Mouse (Mus musculus) left cerebral cortex, postnatal 4 days (tissue): ENCODE results near the gene Ctla4. TPM values are rescaled to one million over a fixed set of nuclear protein-coding genes. Genes with fewer than 3 reads are reported as not detected.

Source experiments
- DNase-seq: peaks from one replicate; pipeline ENCODE4 v3.0.0-alpha.2; 2022
- intact Hi-C: fragments of 180-260 bp; cut with DNase I; formaldehyde crosslinking; loops from one replicate; pipeline ENCODE4 v1.15.1; 2025
- total RNA-seq, 2 experiments: library from RNA; stranded (reverse); gene quantifications; 2 replicates each; pipeline ENCODE4 v1.2.3; 2021

Gene Ctla4
- total RNA-seq, 2 experiments from 2014 or later = not detected

DNA sequence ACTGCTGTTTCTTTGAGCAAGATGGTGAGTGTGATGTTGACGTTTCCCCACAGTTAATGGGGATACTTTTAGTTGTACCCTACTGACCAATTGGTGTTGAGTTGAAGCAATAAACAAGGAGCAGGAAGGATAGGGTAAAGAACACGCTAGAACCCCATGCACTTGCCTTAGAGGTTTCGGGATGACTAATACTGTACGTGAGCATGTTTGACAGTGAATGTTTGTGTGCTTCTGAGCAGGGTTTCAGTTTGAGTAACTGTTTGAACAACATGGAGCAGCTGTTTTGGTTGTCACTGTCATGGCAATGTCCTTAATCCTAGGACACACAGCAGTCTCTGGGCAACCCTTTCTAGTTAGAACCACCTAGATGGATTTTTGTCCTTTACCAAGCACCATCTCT, 26.5 kb downstream of the Ctla4 start:
- intact Hi-C loops = no loop called here
- DNase-seq = no peak

GRCm38 (mm10) chr1:60916281-60916781, 29.5 kb downstream of the Ctla4 start:
- DNase-seq = no peak
- intact Hi-C loops = no loop called here

GRCm38 (mm10) chr1:60920493-60921355, 33.9 kb downstream of the Ctla4 start:
- intact Hi-C loops = no loop called here
- DNase-seq = no peak

DNA sequence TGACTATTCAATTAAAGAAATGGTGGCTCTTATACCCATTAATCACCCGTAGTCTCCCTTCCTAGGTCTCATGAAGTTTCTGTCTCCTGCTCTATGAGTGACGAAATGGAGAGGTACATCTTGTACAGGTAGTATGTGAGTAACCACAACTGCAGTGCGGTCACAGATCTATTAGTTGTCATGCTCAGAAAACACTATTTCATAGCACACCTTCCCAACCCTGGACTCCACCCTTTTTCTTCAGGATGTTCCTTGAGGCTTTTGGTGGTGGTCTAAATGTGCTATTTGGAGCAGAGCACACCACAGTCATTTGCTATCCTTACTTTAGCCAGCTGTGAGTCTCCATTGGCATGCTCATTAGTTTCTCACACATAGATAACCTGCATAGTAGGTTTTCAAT, 42.2 kb downstream of the Ctla4 start:
- intact Hi-C loops = no loop called here

GRCm38 (mm10) chr1:60930397-60930796, 43.6 kb downstream of the Ctla4 start:
- intact Hi-C loops = no loop called here
- no peak for DNase-seq

More for the DNA sequence above, 42.2 kb downstream of the Ctla4 start:
- no peak for DNase-seq

DNA sequence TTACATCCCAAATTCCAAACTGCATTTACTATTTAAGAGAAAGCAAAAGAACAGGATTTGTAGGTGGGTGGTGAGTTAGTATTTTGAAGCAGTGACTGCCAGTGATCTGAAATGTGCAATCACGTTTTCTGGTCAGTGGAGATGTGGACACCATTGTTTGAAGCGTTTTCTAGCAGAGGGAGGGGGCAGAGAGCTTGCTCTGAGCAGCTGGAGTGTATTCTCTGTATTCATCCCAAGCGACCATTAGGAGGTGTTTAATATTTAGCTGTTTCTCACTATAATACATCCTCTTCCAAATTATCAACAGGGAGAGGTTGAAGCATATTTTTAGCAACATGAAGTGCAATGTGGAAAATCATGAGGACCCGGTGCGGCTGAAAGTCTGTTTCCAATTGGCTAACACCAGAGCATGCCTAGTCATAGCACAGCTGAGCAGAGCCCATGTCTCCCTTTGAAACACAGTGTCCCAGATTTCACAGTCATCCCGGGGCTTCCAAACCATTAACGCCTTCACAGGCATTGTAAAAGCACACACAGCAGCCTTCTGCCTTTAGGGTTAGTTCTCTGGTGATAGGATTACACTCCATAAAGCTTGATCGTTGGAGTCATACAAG, 49.3 kb downstream of the Ctla4 start:
- intact Hi-C loops = no loop called here
- DNase-seq = no peak

- intact Hi-C loops = no loop called here
- DNase-seq = no peak
These were observed 50.3 kb downstream of the Ctla4 start for GRCm38 (mm10) chr1:60936963-60937711.

DNA sequence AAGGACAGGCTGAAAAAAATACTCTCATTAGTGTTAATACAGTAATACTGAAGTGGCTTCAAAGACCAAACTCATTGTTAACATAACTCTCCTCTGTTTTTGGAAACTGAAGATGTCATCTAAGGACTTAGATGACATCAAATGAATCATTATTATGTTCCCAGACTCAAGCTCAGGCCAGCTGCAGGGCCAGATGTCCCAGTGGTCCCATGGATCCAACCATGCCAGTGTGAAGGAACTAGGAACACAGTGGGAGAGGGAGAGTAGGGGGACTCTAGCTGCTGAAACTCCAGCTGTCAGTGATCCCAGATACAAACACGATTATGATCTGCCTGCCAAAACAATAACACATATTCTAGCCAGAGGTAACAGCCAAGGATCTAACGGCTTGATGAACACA, 51.5 kb downstream of the Ctla4 start:
- intact Hi-C loops = no loop called here
- DNase-seq = no peak

DNA sequence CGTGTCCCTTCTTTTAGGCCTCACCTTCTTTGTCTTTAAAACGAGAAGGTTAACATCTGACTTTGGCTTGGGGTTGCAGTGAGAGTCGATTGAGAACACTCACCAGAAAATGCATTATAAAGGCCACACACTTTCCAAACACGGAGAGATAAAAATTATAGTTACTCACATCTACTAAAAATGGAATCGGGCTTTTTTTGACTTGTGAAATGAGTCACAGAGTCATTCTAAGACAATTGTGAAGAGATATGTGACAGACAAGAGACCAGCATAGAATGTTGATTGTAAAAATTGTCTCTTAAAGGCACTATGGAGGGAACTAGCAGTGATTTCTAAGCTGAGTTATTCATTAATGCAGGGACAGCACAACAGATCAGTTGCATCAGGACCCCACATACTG, 52.2 kb downstream of the Ctla4 start:
- intact Hi-C loops = no loop called here
- no peak for DNase-seq

GRCm38 (mm10) chr1:60940023-60940422, 53.2 kb downstream of the Ctla4 start:
- DNase-seq = no peak
- intact Hi-C loops = no loop called here

GRCm38 (mm10) chr1:60940620-60941019, 53.8 kb downstream of the Ctla4 start:
- intact Hi-C loops = no loop called here
- DNase-seq = no peak

DNA sequence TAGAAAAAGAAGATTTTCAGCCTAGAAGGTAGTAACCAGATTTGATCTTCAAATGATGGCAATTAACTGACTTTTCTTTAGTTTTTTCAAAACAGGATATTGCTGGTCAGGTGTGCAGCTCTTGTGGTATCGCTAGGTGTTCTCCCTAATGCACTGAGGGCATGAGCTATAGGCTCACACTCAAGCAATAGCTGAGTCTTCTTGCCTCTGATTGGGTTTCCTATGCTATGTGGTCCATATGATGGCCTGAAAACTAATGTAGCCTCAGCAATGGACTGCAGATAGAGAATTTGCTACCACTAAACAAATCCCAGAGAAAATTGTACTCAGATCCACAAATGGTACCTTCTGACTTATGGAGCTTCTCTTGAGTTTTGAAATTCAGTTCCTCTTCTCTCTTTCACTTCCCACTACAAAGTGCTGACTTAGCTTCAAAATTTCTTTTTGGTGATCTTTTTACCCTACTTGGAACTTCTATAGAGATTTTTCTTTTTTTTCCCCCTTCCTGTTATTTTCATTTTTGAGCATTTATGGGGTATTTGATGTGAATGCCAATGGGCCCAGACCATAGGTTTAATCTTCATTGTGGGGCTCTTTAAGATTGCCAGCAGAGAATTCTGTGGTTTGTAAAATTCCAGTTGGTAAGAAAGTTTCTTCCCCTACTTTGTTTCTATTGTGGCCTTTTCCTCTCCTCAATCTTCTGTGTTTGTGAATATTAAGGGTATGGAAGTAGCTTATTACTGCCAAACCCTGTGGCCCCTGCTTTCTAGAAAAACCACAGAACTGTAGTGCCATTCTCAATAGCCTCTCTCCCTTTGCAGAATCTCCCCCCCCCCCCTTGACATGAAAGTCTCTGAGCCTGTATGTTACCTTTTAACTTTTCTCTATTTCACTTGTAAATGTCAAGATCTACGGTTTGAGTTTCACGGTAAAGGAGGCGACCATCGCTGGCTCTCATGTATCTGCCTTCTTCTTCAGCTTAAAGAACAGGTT, 54.6 kb downstream of the Ctla4 start:
- DNase-seq = no peak
- intact Hi-C loops = no loop called here

- intact Hi-C loops = no loop called here
These were observed 56.1 kb downstream of the Ctla4 start for GRCm38 (mm10) chr1:60942921-60943320.

DNA sequence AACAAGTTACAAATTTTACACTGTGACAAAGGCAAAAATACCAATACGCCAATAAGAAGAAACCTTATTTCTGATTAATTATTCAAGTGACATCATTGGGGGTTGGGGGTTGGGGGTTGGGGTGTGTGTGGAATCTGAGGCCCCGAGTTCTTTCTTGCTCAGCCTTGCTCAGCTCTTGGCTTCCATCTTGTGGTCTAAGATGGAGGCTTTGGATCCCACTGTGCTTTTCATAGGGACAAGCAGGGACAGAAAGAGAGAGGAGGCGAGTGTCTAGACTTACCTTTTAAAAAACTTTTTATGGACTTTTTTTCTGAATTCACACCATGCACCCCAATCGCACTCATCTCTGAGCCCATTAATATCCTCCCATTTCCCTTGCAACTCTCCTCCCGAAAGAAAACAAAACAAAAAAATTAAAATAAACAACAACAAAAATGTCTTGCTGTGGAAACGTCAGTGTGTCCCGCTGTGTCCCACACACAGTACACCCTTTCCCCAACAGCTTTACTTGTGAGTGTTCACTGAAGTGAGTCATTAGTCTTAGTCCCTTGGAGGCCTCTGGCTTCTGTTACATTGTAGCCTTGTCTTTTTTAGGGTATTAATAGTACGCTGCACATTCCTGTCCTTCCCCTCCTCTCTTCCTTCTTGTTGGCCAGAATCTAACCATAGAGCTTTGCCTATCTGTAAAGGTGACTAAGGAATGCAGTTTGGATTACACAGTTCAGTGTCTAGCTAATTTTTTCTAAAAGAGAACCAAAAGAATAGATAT, 59.0 kb downstream of the Ctla4 start:
- DNase-seq = no peak
- intact Hi-C loops = loop anchor here (5.0 kb wide), 1 partner anchor 74 kb away; no protein-coding TSS in a partner anchor

More at GRCm38 (mm10) chr1:60942921-60943320, 56.1 kb downstream of the Ctla4 start:
- no peak for DNase-seq

DNA sequence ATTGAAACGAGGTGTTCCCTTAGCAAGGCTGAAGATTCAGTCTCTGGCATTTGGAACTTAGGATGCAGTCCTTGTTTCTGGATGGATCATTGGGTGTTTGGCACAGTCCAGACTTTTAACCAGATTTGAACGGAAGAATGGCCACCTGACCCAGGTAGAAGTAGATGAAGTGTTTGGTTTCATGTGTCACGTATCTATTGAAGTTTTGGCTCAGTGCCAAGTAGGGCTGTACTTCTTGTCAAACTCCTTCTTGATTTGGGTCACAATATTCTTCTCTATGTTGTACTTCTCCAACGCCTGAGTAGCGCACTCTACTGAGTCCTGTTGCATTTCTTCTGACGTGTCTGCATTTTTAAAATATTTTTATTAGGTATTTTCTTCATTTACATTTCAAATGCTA, 61.3 kb downstream of the Ctla4 start:
- intact Hi-C loops = loop anchor here (5.0 kb wide), 1 partner anchor 76 kb away; no protein-coding TSS in a partner anchor
- DNase-seq = no peak

DNA sequence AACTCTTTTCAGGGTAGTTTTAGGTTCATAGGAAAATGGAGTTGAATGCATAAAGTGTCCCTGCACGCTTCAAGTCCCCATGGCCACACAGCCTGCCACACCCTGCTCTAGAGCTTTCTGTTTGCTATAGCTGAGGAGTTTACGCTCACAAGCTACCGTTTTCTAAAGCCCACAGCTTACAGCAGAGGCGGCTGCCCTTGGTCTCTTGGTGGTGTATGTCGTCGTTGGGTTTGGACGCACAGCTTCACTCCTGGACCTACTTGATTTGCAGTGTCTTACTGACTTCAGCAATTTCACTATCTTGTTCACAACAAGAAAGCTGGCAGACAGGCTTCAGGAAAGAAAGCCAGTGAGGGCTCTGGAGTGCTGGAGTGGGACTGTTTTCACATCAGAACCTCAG, 66.2 kb downstream of the Ctla4 start:
- intact Hi-C loops = no loop called here
- no peak for DNase-seq

- intact Hi-C loops = no loop called here
- no peak for DNase-seq
These were observed 66.9 kb downstream of the Ctla4 start for GRCm38 (mm10) chr1:60953686-60954085.

- intact Hi-C loops = no loop called here
- DNase-seq = no peak
These were observed 68.0 kb downstream of the Ctla4 start for GRCm38 (mm10) chr1:60954759-60955158.

- intact Hi-C loops = no loop called here
- DNase-seq = no peak
These were observed 68.4 kb downstream of the Ctla4 start for GRCm38 (mm10) chr1:60955186-60955585.
